In the genomic region with DNA sequence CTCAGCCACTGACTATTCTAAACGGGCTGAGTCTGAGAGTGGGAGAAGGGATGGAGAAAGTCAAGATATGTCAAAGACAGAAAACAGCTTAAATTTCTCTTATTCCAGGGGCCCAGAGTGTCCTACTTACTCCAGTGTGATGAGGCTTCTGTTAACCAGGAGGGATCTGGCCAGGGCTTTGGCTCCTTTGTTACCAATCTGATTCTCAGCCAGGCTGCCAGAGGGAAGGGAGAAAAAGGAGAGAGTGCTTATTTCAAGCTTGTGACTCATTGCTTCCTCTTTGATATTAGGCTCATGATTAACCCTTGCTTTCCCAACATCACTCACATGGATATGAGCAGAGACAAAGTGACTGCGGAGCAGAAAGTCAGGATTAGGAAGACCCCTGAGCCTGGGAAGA, we compare ENCODE assay signal across 16 mouse cellular contexts. TPM values are rescaled to one million over a fixed set of nuclear protein-coding genes. Genes with fewer than 3 reads are reported as not detected.
DNase-seq lines count a peak whose midpoint lies in the region; ATAC-seq and TF ChIP-seq lines count a peak whose summit lies in the region.
"Had no signal": no experiment of that assay in that cellular context is flagged by ENCODE, and none has a peak within 500 bp of the region (broad histone marks: within the 10 kb centered on the region; RNA-seq: fewer than 3 reads in every experiment).

No protein-coding gene starts in this region.

- no peaks in the 10 kb centered on the region; the same call in 1 of the 2 replicates for H3K4me1 ChIP-seq in midbrain, postnatal 0 days (ENCODE audit: insufficient read depth, low read length)
- H3K4me1 ChIP-seq: limb, embryonic 10.5 days; liver, embryonic 15.5 days had no signal

- DNase-seq in gastrocnemius, adult 2 months: no peak
- DNase-seq in gastrocnemius, postnatal 36 days: no peak
- peak; percentile 80 for DNase-seq in 416B (ENCODE audit: low read depth)
- peak; percentile 52 to 71 for DNase-seq in cerebellum, adult 18-20 months
- no peak for DNase-seq in spleen, postnatal 36 days (ENCODE audit: low spot score in 2 of 2)
- no peak for DNase-seq in c-Kit-positive CD71-positive TER-119-positive erythroid progenitor cells, embryonic 14.5 days (ENCODE audit: low spot score)
- DNase-seq in midbrain, postnatal 0 days (ENCODE audit: low spot score): no peak
- DNase-seq: adrenal gland, postnatal 25 days; embryo, embryonic 11 days; kidney, postnatal 10 days; thymus, postnatal 36 days had no signal

- intact Hi-C loops in gastrocnemius, adult 2 months (cut with DNase I): no loop called here
- intact Hi-C loops in gastrocnemius, postnatal 36 days (cut with DNase I): no loop called here

- no peaks in the 10 kb centered on the region for H3K36me3 ChIP-seq in midbrain, postnatal 0 days (ENCODE audit: insufficient read depth, low read length)
- H3K36me3 ChIP-seq: heart, embryonic 15.5 days; limb, embryonic 10.5 days; liver, embryonic 15.5 days had no signal

- no peak overlapping the region for H3K9ac ChIP-seq in midbrain, postnatal 0 days (replicated peaks; ENCODE audit: low read length, poor library complexity, severe bottlenecking)
- H3K9ac ChIP-seq: heart, embryonic 15.5 days; liver, embryonic 15.5 days had no signal

- H3K4me2 ChIP-seq in midbrain, postnatal 0 days (ENCODE audit: low read depth, low read length, poor library complexity, severe bottlenecking): no peak overlapping the region
- H3K4me2 ChIP-seq: heart, embryonic 15.5 days; liver, embryonic 15.5 days had no signal

- H3K4me3 ChIP-seq in gastrocnemius, adult 2 months: no peak overlapping the region
- no peak overlapping the region for H3K4me3 ChIP-seq in midbrain, postnatal 0 days (ENCODE audit: low read depth, low read length)
- H3K4me3 ChIP-seq: erythroblast, embryonic 14.5 days; heart, embryonic 15.5 days; limb, embryonic 10.5 days; liver, embryonic 15.5 days had no signal

- H3K9me3 ChIP-seq in midbrain, postnatal 0 days (ENCODE audit: low read length): no peaks in the 10 kb centered on the region
- H3K9me3 ChIP-seq: heart, embryonic 15.5 days; limb, embryonic 10.5 days; liver, embryonic 15.5 days had no signal

- H3K27me3 ChIP-seq in midbrain, postnatal 0 days (ENCODE audit: insufficient read depth, low read length): no peaks in the 10 kb centered on the region
- H3K27me3 ChIP-seq: heart, embryonic 15.5 days; liver, embryonic 15.5 days had no signal

- no peak for TF ChIP-seq CTCF in gastrocnemius, adult 2 months (IDR thresholded peaks at IDR 0.05)
- no peak for TF ChIP-seq CTCF in midbrain, postnatal 0 days (IDR thresholded peaks at IDR 0.05)

- WGBS in midbrain, postnatal 0 days: 66% methylated on average over 2 of the region's 2 CpGs

- H3K27ac ChIP-seq in gastrocnemius, adult 2 months: peak overlapping the region; percentile 35; the same call in 1 of the 2 replicates
- no peak overlapping the region for H3K27ac ChIP-seq in midbrain, postnatal 0 days (ENCODE audit: low read depth, low read length)
- H3K27ac ChIP-seq: heart, embryonic 15.5 days; limb, embryonic 10.5 days; liver, embryonic 15.5 days had no signal

- peak; percentile 33; the same call in 1 of the 2 replicates for ATAC-seq in granulocyte monocyte progenitor cell, adult 5-6 weeks (replicated peaks; ENCODE audit: poor library complexity, severe bottlenecking)
- ATAC-seq in midbrain, postnatal 0 days (ENCODE audit: low FRiP score): no peak

RNA-seq across cellular contexts. Expression of gene Nlrc3, which starts 17.2 kb away (rescaled TPM):
- 1 to 10 TPM; 1.6 to 4.4 TPM for total RNA-seq in gastrocnemius, adult 2 months (2021)
- total RNA-seq in gastrocnemius, postnatal 36 days (2021): 1 to 10 TPM; 1.3 to 3.5 TPM
- 1.0 and 1.4 TPM in 2 replicates for total RNA-seq in granulocyte monocyte progenitor cell, adult 5-6 weeks (2014; fragmentation: Nextera tagmentation)
- total RNA-seq in granulocyte monocyte progenitor cell, adult 5-6 weeks (2017): 0.13 and 0.52 TPM in 2 replicates
- 0.61 and 0.93 TPM in 2 replicates for total RNA-seq in midbrain, postnatal 0 days (2014; rRNA removed)
- polyA plus RNA-seq in midbrain, postnatal 0 days (2015; fragmentation: Nextera tagmentation; extraction: Ambion mirVana): 0.43 and 0.47 TPM in 2 replicates
- polyA plus RNA-seq: erythroblast, embryonic 14.5 days had no signal

RNA-seq across cellular contexts. Expression of gene Slx4, which starts 44.3 kb away (rescaled TPM):
- 1 to 10 TPM; 8.1 to 10.0 TPM for total RNA-seq in gastrocnemius, adult 2 months (2021)
- 1 to 10 TPM; 4.8 to 6.5 TPM for total RNA-seq in gastrocnemius, postnatal 36 days (2021)
- total RNA-seq in granulocyte monocyte progenitor cell, adult 5-6 weeks (2014; fragmentation: Nextera tagmentation): 29.0 and 43.4 TPM in 2 replicates
- total RNA-seq in granulocyte monocyte progenitor cell, adult 5-6 weeks (2017): 22.3 TPM in 2 replicates
- total RNA-seq in midbrain, postnatal 0 days (2014; rRNA removed): 48.4 and 61.4 TPM in 2 replicates
- 19.3 and 20.2 TPM in 2 replicates for polyA plus RNA-seq in midbrain, postnatal 0 days (2015; fragmentation: Nextera tagmentation; extraction: Ambion mirVana)

RNA-seq across cellular contexts. Expression of gene Cluap1, which starts 50.7 kb away (rescaled TPM):
- total RNA-seq in gastrocnemius, adult 2 months (2021): 1 to 10 TPM; 8.0 to 9.1 TPM
- 1 to 10 TPM; 7.6 to 9.1 TPM for total RNA-seq in gastrocnemius, postnatal 36 days (2021)
- 23.1 and 23.8 TPM in 2 replicates for total RNA-seq in granulocyte monocyte progenitor cell, adult 5-6 weeks (2014; fragmentation: Nextera tagmentation)
- 41.5 and 45.6 TPM in 2 replicates for total RNA-seq in granulocyte monocyte progenitor cell, adult 5-6 weeks (2017)
- 24.7 and 30.1 TPM in 2 replicates for total RNA-seq in midbrain, postnatal 0 days (2014; rRNA removed)
- polyA plus RNA-seq in midbrain, postnatal 0 days (2015; fragmentation: Nextera tagmentation; extraction: Ambion mirVana): 44.9 and 49.6 TPM in 2 replicates

RNA-seq across cellular contexts. Expression of gene 1700037C18Rik, which starts 50.8 kb away (rescaled TPM):
- total RNA-seq in gastrocnemius, adult 2 months (2021): 1 to 10 TPM; 1.9 to 2.0 TPM
- total RNA-seq in gastrocnemius, postnatal 36 days (2021): 1 to 10 TPM; 2.1 to 2.6 TPM
- total RNA-seq in granulocyte monocyte progenitor cell, adult 5-6 weeks (2014; fragmentation: Nextera tagmentation): 0.77 and 1.6 TPM in 2 replicates
- total RNA-seq in granulocyte monocyte progenitor cell, adult 5-6 weeks (2017): 0.69 and 6.2 TPM in 2 replicates
- total RNA-seq in midbrain, postnatal 0 days (2014; rRNA removed): 8.9 and 9.9 TPM in 2 replicates
- polyA plus RNA-seq in midbrain, postnatal 0 days (2015; fragmentation: Nextera tagmentation; extraction: Ambion mirVana): 13.3 and 13.4 TPM in 2 replicates

Comparison
In these comparisons a context has a peak if more than half of its experiments do, and no peak if none do; other contexts are left out.
1. DNase-seq: peak in 416B (single experiment) and cerebellum, adult 18-20 months (2 of 2); none in gastrocnemius, adult 2 months (single experiment), gastrocnemius, postnatal 36 days (0 of 2), spleen, postnatal 36 days (0 of 2), c-Kit-positive CD71-positive TER-119-positive erythroid progenitor cells, embryonic 14.5 days (single experiment) and midbrain, postnatal 0 days (single experiment).